Mouse (Mus musculus) kidney, adult 2 months (tissue): ENCODE data around the gene Pou4f2. TPM values are rescaled to one million over a fixed set of nuclear protein-coding genes. Genes with fewer than 3 reads are reported as not detected.

Experiments
- DNase-seq: peaks from one replicate; pipeline ENCODE4 v3.0.0; 2021
- H3K27ac ChIP-seq: fragments of 200-500 bp; 2 replicates; pipeline ENCODE4 v1.5.1; 2012; ENCODE audit warnings: low read depth, low read length, control low read depth, inconsistent platforms; ENCODE audit not compliant: insufficient read depth
- H3K27me3 ChIP-seq: fragments of 200-500 bp; replicated peaks from 2 replicates; pipeline ENCODE4 v1.6.1; 2012; ENCODE audit warnings: mild to moderate bottlenecking, moderate library complexity, low read length, inconsistent platforms; ENCODE audit not compliant: control insufficient read depth, insufficient read depth
- H3K36me3 ChIP-seq: fragments of 200-500 bp; 2 replicates; pipeline ENCODE4 v1.6.1; 2012; ENCODE audit warnings: mild to moderate bottlenecking, moderate library complexity, low read length, inconsistent platforms; ENCODE audit not compliant: control insufficient read depth, insufficient read depth
- H3K4me1 ChIP-seq: fragments of 200-500 bp; 2 replicates; pipeline ENCODE4 v1.6.1; 2011; ENCODE audit warnings: low read length; ENCODE audit not compliant: control insufficient read depth, insufficient read depth
- H3K4me3 ChIP-seq: fragments of 200-500 bp; 2 replicates; pipeline ENCODE4 v1.5.1; 2011; ENCODE audit warnings: mild to moderate bottlenecking, low read depth, low read length, control low read depth; ENCODE audit not compliant: insufficient read depth
- CTCF ChIP-seq: fragments of 200-500 bp; conservative IDR thresholded peaks from 2 replicates; pipeline ENCODE4 v1.5.1; 2011; ENCODE audit warnings: low read depth, mild to moderate bottlenecking, control low read depth, low read length, moderate library complexity, mixed read lengths; ENCODE audit not compliant: insufficient read depth, insufficient read length
- POLR2A ChIP-seq: fragments of 200-500 bp; IDR thresholded peaks from one replicate; pipeline ENCODE4 v1.6.1; 2011; ENCODE audit warnings: low read depth, low read length, control low read depth
- WGBS: fragments of 180-500 bp; shearing (Covaris S2); methylation state at CpG from one replicate; pipeline ENCODE4 v1.1.7; 2018; 5-methylcytosine and 5-hydroxymethylcytosine counted together
- polyA plus RNA-seq: library from polyadenylated mRNA; depleted of rRNA; stranded (reverse); fragments of >200 nt; gene quantifications from 2 replicates; pipeline ENCODE4 v1.2.3, GENCODE M21; 2012

Pou4f2 gene
- polyA plus RNA-seq, 1 experiment, result not detected

DNA sequence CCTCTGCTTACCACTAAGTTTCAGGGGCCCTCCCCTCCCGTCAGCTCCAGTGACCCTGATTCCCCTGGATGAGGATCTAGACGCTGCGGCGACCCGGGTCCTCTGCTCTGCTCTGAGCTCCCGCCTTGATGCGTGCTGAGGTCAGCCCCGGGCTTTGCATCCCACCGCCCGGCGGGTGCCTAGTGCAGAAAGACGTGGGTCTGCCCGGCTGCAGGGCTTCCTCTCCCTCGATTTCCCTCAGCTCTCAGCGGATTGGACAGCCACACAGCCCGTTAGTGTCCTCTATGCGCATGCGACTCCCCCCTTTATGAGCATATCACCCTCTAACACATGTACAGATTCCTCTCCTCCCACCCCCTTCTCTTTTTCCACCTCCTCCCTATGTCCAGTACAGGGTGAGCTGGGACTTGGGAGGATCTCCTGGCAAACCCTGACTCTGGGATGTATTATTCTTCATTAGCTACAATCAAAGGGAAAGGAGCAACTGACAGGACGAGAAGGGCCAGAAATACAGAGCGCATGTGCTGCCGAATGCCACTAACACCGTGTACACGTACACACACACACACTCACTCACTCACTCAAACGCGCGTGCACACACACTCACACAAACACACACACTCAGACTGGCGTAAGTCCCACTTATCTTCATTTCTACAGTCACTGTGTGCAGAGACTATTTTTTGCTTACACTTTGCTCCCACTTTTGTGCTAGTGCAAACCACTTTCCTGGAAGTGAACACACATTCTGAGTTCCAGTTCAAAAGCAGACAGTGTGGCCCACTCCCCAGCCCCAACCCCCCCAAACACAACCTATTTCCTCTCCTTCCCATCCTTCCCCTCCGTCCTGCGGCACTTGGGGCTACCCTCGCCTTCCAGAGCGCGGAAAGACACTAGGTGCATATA is 948 bp upstream of the Pou4f2 start:
- no peaks in the 10 kb centered on the region; the same call in none of the 2 replicates for H3K27me3 ChIP-seq
- TF ChIP-seq POLR2A (no peak), CTCF (no peak)
- WGBS, result 4% methylated on average over 32 of the region's 32 CpGs
- H3K27ac ChIP-seq, result no peak overlapping the region
- H3K4me3 ChIP-seq, result no peak overlapping the region
- DNase-seq, result no peak
- H3K4me1 ChIP-seq, result no peaks in the 10 kb centered on the region
- no peaks in the 10 kb centered on the region for H3K36me3 ChIP-seq

DNA sequence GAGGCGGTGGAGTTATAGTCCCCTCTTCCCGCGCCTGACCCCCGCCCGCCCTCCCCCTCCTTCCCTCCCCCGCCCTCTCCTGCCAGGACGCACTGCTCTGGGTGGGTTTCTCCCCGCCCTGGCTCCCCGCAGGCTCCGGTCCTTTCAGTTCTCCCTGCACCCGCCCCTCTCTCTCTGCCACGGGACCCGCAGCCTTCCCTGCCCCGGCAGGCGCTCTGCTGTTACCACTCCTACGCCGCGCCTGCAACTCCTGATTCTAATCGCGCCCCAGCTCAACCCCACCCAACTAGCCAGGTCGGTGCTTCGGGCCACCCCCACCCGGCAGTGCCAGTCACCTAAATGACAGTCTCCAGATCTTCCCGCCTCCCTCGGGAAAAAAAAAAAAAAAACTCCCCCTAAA is 216 bp upstream of the Pou4f2 start:
- DNase-seq, result no peak
- TF ChIP-seq POLR2A, result no peak
- no peak for TF ChIP-seq CTCF
- Histone ChIP-seq H3K4me3 (no peak overlapping the region), H3K27ac (no peak overlapping the region), H3K4me1 (no peaks in the 10 kb centered on the region), H3K27me3 (no peaks in the 10 kb centered on the region; the same call in none of the 2 replicates), H3K36me3 (no peaks in the 10 kb centered on the region)
- WGBS, result under 1% methylated on average over 23 of the region's 25 CpGs

GRCm38 (mm10) chr8:78435624-78435960 is 853 bp downstream of the Pou4f2 start:
- DNase-seq, result no peak
- Histone ChIP-seq H3K4me3 (no peak overlapping the region), H3K27me3 (peaks cover 2% of the 10 kb centered on the region), H3K27ac (no peak overlapping the region), H3K4me1 (no peaks in the 10 kb centered on the region), H3K36me3 (no peaks in the 10 kb centered on the region)
- 2% methylated on average over 18 of the region's 18 CpGs for WGBS
- TF ChIP-seq CTCF, result no peak
- no peak for TF ChIP-seq POLR2A

- no peaks in the 10 kb centered on the region for H3K4me1 ChIP-seq
- no peak for TF ChIP-seq POLR2A
- TF ChIP-seq CTCF, result no peak
- H3K36me3 ChIP-seq, result no peaks in the 10 kb centered on the region
- no peak overlapping the region for H3K27ac ChIP-seq
- no peak for DNase-seq
- peaks cover 2% of the 10 kb centered on the region for H3K27me3 ChIP-seq
- H3K4me3 ChIP-seq, result no peak overlapping the region
- WGBS, result 1% methylated on average over 62 of the region's 62 CpGs
Observed at GRCm38 (mm10) chr8:78434823-78435623, 1.4 kb downstream of the Pou4f2 start.

GRCm38 (mm10) chr8:78434340-78434739 is 2.1 kb downstream of the Pou4f2 start:
- WGBS, result 5% methylated on average over 8 of the region's 8 CpGs
- no peak for DNase-seq
- peaks cover 2% of the 10 kb centered on the region for H3K27me3 ChIP-seq
- no peak overlapping the region for H3K27ac ChIP-seq
- H3K4me1 ChIP-seq, result no peaks in the 10 kb centered on the region
- H3K4me3 ChIP-seq, result no peak overlapping the region
- TF ChIP-seq CTCF (no peak), POLR2A (no peak)
- H3K36me3 ChIP-seq, result no peaks in the 10 kb centered on the region

GRCm38 (mm10) chr8:78433318-78433717 is 3.1 kb downstream of the Pou4f2 start:
- Histone ChIP-seq H3K4me3 (no peak overlapping the region), H3K27ac (no peak overlapping the region), H3K36me3 (no peaks in the 10 kb centered on the region), H3K4me1 (no peaks in the 10 kb centered on the region), H3K27me3 (peaks cover 2% of the 10 kb centered on the region)
- TF ChIP-seq CTCF (no peak), POLR2A (no peak)
- DNase-seq, result no peak
- WGBS, result 16% methylated on average over 5 of the region's 5 CpGs

GRCm38 (mm10) chr8:78432451-78432850 is 4.0 kb downstream of the Pou4f2 start:
- peaks cover 2% of the 10 kb centered on the region; the same call in 1 of the 2 replicates for H3K27me3 ChIP-seq
- WGBS, result 28% methylated on average over 1 of the region's 1 CpGs

More at GRCm38 (mm10) chr8:78432451-78432850, 4.0 kb downstream of the Pou4f2 start:
- H3K4me3 ChIP-seq, result no peak overlapping the region
- no peak overlapping the region for H3K27ac ChIP-seq
- H3K36me3 ChIP-seq, result no peaks in the 10 kb centered on the region
- no peak for TF ChIP-seq POLR2A
- DNase-seq, result no peak
- H3K4me1 ChIP-seq, result no peaks in the 10 kb centered on the region
